Mouse (Mus musculus): ENCODE measurements around the gene Hist1h4b.
"Not testable (repeated sequence)": the region's sequence is repeated elsewhere in the genome, so short reads cannot be mapped to it uniquely, and the experiment has no call there.

The Hist1h4b gene

DNA sequence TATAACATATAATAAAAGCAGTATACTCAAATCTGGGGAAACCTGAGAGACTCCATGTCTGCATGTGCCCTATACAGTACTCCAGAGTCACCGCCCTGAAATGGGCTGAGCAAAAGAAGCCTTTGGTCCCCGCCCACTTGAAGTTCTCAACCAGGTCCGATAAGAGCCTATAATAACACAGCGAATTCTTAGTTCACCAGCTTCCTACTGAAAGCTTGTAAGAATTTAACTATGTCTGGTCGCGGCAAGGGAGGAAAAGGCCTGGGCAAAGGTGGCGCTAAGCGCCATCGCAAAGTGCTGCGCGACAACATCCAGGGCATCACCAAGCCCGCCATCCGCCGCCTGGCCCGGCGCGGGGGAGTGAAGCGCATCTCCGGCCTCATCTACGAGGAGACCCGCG, at the start of gene Hist1h4b:
Gene Hist1h4b (plus strand): TSS at position 224 of the 400 bp plus-strand sequence.
- no peak for DNase-seq (ENCODE audit: low read depth, low spot score)

DNA sequence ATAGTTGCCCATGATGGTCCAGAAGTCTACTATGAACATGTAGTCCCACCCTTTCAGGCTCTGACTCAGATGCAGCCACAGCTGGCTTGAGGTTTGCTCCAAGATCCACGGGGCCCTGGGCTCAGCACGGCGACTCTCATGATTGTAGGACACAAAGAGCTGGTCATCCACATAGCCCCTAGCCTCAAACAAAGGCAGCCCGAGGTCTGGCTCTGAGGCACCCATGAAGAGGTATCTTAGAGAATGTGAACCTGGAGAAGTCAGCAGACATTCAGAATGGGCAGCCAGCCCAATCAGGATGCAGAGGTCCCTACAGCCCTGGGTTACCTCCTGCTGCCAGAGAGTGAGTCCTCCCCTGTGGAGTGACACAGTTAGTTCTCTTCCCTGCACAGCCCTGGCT, 48.8 kb upstream of the Hist1h4b start:
- no peak for DNase-seq (ENCODE audit: low read depth, low spot score)

DNA sequence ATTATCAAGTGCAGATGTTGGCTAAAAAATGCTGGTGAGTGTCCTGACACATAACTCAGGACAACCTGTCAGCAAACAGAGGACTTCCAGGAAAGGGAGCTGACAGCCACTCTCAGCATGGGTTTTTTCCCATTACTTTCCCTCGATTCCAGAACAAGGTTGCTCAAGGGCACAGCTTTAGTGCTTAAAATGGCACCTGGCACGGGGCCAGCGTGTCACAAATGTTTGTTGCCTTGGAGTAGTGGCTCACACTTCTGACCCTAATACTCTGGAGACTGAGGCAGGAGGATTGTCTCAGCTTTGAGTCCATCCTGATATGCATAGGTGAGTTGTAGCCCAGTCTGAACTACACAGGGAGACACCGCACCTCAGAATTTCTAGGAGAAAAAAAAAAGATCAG, 48.2 kb upstream of the Hist1h4b start:
- DNase-seq (ENCODE audit: low read depth, low spot score): no peak

DNA sequence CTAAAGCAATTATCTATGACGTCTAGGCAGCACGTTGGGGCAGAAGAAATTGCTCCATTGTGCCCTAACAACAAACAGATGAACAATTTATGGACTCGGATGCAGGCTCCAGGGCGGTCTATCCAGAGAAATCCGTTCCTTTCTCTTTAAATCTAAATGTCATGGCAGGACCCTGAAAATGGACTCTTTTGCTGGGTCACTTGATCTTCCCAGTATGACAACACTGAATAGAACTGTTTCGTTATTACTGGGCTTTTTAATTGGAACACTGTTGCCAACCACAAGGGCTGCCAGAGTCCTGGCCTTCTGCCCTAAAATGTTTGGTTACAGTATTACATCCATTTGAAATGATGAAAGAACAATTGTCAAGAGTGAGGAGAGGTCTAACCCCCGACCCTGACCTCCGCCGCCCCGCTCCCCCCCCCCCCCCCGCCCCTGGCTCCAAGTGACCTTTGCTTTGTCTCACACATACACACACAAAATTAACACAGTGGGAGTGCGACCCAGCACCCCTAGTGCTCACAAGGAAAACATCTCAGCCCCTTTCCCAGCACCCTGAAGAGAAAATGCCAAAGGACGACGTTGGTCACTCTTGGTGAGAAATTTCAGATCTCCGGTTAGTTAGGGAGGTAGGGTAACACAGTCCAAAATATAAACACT, 47.0 kb upstream of the Hist1h4b start:
- DNase-seq (ENCODE audit: low read depth, low spot score): no peak

DNA sequence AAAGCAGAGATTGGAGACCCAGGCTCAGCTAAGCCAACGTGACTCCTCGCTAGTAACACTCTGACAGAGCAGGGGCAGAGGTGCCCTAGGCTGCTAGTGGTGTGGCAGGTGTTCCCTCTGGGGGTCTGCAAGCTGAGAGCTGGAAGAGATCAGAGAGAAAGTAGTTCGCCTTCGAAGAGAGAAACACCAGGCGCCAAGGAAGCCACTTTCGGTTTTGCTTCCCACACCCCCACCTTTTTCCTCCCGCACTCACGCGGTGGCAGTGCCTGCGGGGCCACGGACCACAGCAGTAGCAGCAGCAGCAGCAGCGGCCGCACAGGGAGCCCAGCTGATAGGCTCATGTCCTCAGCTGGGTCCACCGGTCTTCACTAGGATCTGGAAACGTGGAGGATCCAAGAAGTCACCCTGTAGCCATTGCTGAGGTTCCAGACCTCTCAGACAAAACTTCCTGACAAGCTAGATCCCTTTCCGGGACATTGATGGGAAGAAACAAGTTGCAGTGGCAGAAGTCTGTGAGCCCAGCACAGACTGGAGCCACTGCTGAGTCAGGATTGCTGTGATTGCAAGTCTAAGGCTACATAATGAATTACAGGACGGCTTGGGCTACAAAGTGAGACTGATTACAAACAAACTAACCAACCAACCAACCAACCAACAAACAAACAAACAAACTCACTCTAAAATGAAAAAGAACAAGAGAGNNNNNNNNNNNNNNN, 46.3 kb upstream of the Hist1h4b start, which contains the start of gene Hfe:
Gene Hfe (minus strand): TSS at position 481 of the 716 bp plus-strand sequence.
- peak; percentile 24 for DNase-seq (ENCODE audit: low read depth, low spot score)

DNA sequence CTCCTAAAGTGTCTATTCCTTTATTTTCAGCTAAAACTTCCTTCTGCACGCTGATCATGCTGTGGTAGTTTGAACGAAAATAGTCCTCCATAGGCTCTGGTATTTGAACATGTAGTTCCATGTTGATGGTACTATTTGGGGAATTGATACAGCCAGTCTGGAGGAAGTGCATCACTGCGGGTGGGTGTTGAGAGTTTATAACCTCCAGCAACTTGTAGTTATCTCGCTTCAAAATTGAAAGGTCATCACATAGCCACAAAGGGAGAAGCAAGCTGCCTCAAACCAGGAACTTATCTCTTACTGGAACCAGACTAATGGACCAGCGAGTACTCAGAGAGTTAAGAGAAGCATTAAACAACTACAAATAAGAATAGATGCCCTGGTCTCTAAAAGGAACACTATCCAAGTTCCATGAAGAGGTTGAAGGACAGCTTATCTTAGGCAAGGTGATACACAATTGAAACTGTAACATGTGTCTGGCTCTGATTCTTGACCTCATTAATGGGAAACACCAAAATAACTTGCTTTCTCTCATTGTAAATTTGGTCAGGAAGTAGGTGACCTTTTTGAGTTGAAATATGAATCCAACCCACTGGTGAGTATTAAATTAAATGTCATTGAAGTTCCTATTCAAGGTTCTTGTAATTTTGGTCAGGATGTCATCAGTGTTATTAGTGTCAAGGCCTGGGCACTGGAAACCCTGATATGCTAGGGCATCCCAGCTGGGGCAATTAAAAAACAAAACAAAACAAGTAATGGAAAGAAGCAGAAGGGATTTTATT, 40.4 kb upstream of the Hist1h4b start:
- DNase-seq (ENCODE audit: low read depth, low spot score): no peak

GRCm38 (mm10) chr13:23717176-23717575, 39.6 kb upstream of the Hist1h4b start:
- no peak for DNase-seq (ENCODE audit: low read depth, low spot score)

DNA sequence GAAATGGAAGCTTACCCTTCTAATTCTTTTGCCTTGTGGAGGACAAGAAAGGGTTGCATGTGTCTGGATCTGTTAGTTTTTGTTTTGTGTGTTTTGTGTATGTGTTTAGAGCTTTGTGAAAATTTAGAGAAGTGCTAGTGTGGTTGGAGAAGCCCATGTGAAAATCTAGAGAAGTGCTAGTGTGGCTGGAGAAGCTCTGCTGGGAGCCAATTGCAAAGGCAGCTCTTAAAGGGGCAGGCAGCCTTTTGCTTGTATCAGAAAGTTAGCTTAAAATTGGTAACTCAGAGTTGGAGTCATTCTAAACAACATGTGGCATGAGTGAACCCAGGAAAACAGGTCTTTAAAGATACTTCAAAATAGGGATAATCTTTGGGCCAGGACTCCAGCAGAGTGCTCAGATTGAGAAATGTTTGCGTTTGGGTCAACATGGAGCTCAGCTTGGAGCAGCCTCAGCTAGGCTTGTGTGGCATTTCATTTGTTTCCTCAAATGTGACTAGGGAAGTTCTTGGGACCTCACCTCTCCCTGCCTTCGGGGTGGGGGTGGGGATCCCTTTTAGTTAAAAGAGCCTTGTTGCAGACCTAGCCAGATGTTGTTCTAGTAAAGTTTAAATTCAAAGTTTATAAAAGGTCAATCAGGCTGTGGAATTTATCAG, 39.1 kb upstream of the Hist1h4b start:
- DNase-seq (ENCODE audit: low read depth, low spot score): not testable (repeated sequence)

GRCm38 (mm10) chr13:23724239-23724638, 32.6 kb upstream of the Hist1h4b start:
- DNase-seq (ENCODE audit: low read depth, low spot score): no peak

- no peak for DNase-seq (ENCODE audit: low read depth, low spot score)
Measured at GRCm38 (mm10) chr13:23725213-23725612, 31.6 kb upstream of the Hist1h4b start.

DNA sequence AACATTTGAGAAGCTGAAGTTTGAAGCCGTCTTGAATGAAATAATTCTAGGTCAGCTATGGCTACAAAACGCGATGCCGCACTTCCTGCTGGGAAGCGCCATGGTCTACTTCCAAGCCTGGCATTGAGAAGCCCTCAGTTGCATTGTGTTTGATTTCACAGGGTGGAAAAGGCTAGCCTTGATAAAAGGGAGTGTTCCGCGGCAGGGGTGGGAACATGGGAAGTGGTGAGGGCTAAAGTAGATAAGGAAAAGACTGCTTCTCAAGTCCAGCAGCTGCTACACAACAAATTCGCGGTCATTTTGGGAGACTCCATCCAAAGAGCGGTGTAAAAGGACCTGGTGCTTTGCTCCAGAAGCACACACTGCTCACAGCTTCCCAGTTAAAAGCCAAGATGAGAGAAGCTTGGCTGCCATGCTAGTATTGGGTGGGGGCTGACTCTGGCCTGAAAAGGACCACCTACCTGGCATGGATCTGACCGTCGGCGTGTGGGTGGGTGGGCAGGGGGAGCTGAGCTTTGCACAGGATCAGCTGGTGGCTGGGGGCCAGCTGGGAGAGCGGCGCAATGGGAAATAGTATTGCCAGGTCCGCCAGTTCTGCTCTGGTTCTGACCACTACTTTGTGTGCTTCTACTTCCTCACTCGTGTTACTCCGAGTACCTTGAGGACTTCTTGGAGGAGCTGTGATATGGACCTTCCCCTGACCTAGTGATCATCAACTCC, 28.2 kb upstream of the Hist1h4b start:
- DNase-seq (ENCODE audit: low read depth, low spot score): no peak

DNA sequence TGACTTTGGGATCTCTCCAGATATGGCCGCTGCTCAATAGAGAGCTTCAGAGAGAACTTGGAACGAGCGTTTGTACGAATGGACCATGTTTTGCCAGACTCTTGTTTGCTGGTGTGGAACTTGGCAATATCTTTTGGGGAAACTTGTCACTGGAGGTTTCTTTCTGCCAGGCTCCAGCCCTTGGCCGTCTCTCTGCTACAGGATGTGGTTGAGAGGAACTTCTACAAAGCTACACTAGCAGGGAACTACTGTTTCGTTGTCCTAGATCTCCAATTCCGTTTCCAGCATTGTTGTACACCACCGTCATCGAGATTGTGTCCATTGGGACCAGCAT, 27.7 kb upstream of the Hist1h4b start:
- no peak for DNase-seq (ENCODE audit: low read depth, low spot score)

GRCm38 (mm10) chr13:23729706-23730105, 27.1 kb upstream of the Hist1h4b start:
- no peak for DNase-seq (ENCODE audit: low read depth, low spot score)

DNA sequence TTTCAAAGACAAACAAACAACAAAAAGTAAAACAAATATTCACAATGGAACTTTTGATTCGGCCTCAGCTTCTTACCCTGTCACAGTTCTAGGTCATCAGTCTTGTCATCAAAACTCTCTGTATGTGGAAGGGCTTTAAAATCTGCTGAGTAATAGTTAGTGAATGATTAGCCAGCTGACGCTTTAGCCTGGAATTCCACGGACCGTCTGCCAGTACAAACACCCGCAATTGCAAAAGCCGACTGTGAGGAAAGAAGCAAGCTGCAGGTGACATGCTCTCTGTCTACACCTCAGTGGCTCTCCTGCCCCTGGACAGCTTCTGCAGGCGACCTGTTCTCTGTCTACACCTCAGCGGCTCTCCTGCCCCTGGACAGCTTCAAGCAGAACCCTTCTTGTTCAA, 26.3 kb upstream of the Hist1h4b start:
- DNase-seq (ENCODE audit: low read depth, low spot score): no peak

GRCm38 (mm10) chr13:23732156-23732804, 24.5 kb upstream of the Hist1h4b start:
- DNase-seq (ENCODE audit: low read depth, low spot score): no peak

GRCm38 (mm10) chr13:23737091-23737490, 19.7 kb upstream of the Hist1h4b start:
- DNase-seq (ENCODE audit: low read depth, low spot score): no peak

- DNase-seq (ENCODE audit: low read depth, low spot score): no peak
Measured at GRCm38 (mm10) chr13:23738041-23738440, 18.8 kb upstream of the Hist1h4b start.

GRCm38 (mm10) chr13:23738677-23739068, 18.1 kb upstream of the Hist1h4b start, which contains the start of gene Hist1h1c:
Hist1h1c (plus strand) TSS chr13:23738808.
- no peak for DNase-seq (ENCODE audit: low read depth, low spot score)

DNA sequence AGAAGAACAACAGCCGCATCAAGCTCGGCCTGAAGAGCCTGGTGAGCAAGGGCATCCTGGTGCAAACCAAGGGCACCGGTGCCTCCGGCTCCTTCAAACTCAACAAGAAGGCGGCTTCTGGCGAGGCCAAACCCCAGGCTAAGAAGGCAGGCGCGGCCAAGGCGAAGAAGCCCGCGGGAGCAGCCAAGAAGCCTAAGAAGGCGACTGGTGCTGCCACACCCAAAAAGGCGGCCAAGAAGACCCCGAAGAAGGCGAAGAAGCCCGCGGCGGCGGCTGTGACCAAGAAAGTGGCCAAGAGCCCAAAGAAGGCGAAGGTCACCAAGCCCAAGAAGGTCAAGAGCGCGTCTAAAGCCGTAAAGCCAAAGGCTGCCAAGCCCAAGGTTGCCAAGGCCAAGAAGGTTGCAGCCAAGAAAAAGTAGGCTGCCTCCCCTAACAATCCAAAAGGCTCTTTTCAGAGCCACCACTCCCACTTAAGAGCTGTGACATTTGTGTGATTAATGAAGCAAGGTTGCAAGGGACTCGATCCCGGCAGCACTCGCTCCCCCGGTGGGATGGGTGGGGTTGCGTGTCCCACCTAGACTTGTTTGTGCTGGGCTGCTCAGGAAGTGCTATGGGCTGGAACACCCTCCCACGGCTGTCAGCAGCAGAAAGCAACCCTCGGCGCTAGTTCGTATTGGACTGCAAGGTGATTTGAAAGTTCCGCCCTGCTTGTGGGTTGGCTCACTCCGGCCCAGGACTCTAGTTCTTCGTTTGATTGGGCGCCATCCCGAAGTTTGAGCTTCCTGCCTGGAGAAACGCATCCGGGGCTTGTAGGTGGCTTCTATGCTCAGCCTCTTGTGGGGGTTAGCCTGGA, 17.5 kb upstream of the Hist1h4b start:
- DNase-seq (ENCODE audit: low read depth, low spot score): no peak

- no peak for DNase-seq (ENCODE audit: low read depth, low spot score)
Measured at GRCm38 (mm10) chr13:23739922-23740252, 16.9 kb upstream of the Hist1h4b start.
